Mouse (Mus musculus) heart, postnatal 14 days (tissue): ENCODE measurements at regions not wholly inside any gene's neighbourhood (a gene's known extent, or its start where the extent isn't known, plus 50 kb on each side); places are given as distances from the start of the nearest gene placed in this dataset.
A peak's percentile ranks its signal among the peaks of the same experiment; 100 is the strongest.
"Not testable (repeated sequence)": the region's sequence is repeated elsewhere in the genome, so short reads cannot be mapped to it uniquely, and the experiment has no call there.

Source experiments
- DNase-seq, 2 experiments: peaks; one replicate each; pipeline ENCODE4 v3.0.0; 2021 to 2022
- intact Hi-C: fragments of 180-260 bp; cut with DNase I; formaldehyde crosslinking; loops from one replicate; pipeline ENCODE4 v1.15.1; 2025

GRCm38 (mm10) chr19:54099292-54099691 lies 55.3 kb downstream of the Adra2a start:
- DNase-seq, result no peak
- intact Hi-C loops, result no loop called here

DNA sequence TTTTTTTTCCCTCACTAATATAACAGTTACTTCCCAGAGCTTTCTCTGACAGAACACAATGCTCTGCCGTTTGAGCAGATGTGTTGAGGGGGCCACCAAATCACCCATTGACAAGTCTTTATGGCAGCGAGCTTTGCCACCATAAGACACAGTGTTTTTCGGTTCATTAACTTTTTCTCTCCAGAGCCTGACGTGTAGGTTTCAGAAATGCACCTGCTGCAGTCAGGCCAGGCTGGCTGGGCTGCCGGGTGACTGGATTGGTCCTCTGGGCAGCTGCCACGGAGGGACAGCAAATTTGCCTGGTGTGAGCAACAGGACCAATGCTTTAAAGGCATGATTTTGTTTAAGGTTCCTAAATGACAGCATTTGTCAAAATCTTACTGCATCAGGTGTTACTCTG lies 55.8 kb downstream of the Adra2a start:
- intact Hi-C loops, result no loop called here
- DNase-seq, result no peak

DNA sequence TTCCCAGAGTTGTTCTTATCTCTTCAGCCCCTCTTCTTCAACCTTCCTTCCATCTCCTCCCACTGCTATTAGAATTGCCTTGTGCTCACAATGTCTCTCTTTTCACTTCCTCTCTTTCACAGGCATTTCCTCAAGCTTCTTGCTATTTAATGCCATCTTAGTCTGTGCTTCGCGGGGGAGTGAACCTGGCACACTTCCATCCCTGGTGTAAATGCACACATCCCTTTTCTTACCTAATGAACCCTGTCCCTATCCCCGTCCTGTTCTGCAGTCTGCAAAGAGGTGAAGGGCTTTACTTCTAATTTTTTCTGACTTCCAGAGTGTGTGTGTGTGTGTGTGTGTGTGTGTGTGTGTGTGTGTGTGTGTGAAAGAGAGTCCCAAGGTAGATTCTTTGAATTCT lies 62.6 kb downstream of the Adra2a start:
- intact Hi-C loops, result no loop called here
- no peak for DNase-seq

DNA sequence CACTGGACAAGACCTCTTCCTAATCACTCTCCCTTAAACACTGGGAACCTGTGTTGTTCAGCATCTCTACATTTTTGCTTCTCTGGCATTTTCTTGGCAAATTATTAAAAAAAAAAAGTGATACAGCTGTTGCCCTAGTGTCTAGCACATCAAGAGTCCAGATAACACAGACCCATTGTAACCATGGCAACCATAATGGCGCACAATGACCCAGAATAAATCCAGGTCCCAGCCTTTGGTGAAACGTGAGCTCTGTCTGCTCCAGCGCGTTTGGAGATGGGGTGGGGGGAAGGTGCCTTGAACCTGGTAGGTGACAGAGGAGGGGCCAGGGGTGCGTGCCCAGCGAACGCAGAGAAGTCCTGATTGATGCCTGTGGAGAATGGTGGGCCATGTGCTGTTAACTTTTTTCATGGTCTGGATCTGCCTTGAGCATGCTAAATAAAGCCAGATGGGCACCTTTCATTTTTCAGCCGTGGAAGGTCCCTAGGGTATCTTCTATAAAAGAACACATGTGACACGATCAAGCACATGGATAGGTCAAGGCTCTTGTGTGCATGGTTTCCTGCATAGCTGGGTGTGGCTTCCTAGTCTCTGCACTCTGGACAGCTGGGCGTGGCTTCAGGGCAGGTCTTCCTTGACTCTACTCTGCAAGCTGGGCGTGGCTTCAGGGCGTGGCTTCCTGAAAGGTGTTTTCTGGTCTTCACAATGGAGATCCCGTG lies 63.3 kb downstream of the Adra2a start:
- DNase-seq, result peak in 1 of 2 experiments; percentile 13
- intact Hi-C loops, result no loop called here

GRCm38 (mm10) chr19:54110080-54110479 lies 66.1 kb downstream of the Adra2a start:
- DNase-seq, result no peak
- intact Hi-C loops, result no loop called here

DNA sequence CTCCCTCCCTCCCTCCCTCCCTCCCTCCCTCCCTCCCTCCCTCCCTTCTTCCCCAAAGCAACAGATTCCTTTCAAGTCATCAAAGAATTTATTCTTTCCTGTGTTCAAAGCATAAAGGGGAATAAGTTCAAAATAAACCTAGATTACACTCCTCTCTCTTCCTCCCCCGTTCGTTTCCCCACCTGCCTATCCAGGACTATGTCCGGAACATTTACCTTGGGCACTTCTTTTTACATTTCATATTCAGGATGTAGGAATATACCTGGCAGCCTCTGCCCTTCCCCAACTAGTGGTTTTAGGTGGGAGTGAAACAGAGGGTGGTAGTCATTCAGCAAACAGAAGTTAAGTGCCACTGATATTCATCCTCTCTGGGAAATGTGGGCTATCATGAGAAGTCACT lies 68.7 kb downstream of the Adra2a start:
- DNase-seq, result no peak
- intact Hi-C loops, result no loop called here

GRCm38 (mm10) chr19:54113421-54113820 lies 69.5 kb downstream of the Adra2a start:
- intact Hi-C loops, result no loop called here
- no peak for DNase-seq

DNA sequence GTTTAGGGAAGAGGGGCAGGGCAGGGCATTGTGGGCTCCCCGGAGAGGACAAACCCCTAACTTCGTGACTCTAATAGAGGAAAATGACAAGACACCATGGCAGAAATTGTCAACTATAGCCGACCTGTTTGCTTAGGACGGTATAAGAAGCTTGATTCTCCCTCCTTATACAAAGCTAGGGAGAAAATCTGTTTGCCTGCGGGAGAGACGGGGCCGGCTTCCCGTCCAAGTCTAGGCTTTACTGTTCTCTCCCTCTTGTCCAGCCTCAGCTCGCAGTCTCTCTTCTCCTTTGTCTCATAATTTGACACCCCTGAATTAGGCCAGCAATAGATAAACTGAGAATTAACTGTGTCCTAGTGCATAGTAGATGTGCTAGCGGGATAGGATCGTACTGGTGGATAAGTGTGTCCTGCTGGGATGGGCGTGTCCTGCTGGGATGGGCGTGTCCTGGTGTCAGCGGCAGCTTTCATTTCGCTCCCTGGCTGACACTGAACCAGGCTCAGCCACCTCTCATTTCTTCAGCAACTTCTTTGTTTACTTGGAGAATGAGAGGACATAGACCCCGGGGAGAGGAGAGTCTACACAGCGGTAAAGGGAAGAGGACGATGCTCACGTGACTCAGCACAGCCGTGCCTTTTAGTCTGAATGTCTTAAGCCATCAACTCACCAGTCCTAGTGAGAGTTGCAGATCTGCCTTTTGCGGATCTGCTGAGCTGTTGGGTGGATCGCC lies 70.8 kb downstream of the Adra2a start:
- DNase-seq, result peak; percentile 40 to 52
- intact Hi-C loops, result no loop called here

GRCm38 (mm10) chr19:54115335-54115734 lies 71.4 kb downstream of the Adra2a start:
- DNase-seq, result no peak
- intact Hi-C loops, result no loop called here

DNA sequence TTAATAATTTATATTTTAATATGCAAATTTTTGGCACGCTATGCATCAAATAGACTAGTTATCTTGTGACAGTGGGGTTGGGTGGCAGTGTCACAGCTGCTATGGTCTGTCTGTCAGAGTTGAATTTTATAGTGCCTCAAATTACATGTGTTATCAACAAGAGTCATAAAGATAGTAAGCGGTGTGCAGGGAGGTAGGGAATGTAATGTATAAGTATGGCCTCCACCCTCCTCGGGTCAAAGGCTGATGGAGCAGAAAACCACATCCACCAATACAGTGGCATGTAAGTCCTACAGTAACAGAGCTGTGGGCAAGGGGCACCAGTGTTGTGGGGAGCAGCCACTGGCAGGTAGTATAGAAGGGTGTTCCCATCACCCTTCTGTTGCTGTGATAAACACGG lies 72.9 kb downstream of the Adra2a start:
- no peak for DNase-seq
- intact Hi-C loops, result no loop called here

DNA sequence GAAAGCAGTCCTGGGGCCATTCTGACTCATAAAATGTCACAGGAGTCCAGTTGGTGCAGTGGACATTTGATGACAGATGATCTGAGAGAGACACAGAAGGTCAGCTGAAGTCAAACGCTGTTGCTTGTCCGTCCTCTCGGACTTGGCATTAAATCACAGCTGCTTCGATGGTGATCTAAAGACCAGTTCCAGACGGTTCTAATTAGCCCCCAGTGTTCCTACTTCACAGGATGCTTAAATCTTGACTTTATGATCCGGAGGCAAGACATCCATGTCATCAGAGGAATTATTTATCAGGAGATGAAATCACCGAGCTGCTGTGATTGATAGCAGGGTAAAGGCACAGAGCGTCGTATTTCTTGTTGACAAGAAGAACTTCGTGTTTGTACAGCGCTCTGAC lies 73.7 kb downstream of the Adra2a start:
- no peak for DNase-seq
- intact Hi-C loops, result no loop called here

GRCm38 (mm10) chr19:54123586-54123985 lies 79.6 kb downstream of the Adra2a start:
- intact Hi-C loops, result no loop called here
- no peak for DNase-seq

- intact Hi-C loops, DNase-seq: not testable (repeated sequence)
Observed at GRCm38 (mm10) chr19:54151766-54152165, 107.8 kb downstream of the Adra2a start.

GRCm38 (mm10) chr19:54154400-54154799 lies 110.4 kb downstream of the Adra2a start:
- intact Hi-C loops, result no loop called here
- DNase-seq, result no peak

DNA sequence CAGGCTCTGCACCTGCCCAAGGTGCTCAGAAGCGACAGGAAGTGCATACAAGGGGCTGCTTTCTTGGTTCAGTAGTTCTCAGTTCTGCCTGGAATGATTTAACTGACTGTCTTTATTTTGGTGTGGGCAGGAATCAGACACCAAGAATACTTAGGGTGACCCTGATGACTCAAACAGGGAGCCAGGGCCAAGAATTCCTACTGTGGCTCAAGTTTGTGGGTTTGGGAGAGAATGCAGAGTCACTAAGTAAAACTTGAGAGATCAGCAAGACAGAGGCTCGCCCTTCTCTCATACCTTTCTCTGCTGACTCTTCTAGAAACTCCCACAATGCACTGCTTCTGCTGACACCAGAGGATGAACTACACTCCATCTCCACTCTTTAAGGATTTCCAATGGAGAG lies 126.4 kb downstream of the Adra2a start:
- intact Hi-C loops, result no loop called here
- DNase-seq, result no peak

DNA sequence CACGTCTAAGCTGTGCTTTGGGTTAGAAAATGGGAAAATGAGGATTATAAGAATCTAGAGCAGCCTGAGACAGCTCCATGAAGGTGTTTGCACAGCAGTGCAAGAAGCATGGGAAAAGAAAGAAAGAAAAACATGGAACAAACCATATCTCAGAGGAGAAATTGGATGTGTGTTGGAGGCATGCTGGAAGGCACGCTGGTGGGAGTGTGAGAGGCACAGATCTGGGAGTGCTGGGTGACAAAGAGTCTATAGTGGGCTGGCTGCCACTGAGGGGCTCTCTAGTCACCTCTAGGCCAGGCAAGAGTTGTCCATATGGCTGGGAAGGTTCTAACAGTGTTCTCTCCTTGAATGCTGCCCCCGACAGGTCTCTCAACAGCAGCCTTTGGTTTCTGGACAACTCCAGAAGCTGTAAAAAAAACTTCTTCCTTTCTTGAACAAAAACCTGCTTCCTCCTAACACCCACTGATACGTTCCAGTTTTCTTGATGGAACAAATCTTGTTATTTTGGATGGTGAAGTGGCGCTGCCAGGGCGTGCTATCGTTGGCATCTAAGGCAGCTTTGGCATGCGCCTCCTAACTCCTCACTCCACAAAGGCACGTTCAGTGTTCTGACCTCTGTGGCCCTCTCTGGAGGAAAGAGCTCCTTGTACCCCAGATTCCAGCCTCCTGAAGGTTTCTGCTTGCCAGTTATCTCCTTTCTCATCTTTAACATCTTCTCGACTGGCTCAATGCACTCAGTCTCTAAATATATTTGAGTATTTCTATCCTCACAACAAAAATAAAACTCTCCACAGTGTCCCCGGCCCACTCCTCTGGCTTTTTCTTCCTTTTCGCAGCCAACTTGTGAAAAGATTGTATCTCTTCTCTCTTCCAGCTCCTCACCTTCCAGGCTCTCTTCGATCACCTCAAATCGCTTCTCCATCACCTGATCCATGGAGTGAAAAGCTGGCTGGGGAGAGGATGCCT lies 130.4 kb downstream of the Adra2a start:
- intact Hi-C loops, result no loop called here
- no peak for DNase-seq

DNA sequence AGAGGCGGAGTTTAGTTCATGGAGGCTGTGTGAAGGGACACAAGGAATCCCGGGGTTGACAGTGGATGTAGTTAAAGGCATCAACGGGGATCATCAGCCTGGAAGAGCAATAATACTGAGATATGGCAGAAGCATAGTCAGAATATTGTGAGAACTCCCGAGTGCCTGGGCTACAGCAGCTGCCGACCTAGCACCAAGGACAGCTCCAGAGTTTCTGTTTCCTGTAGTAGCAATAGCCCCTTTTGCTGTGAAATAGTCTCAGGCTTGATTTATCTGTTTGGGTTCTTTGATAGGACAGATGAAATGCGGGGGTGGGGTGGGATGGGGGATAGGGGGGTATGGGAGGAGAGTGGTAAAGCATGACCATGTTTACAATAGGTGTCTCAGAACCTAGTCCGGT lies 131.8 kb downstream of the Adra2a start:
- DNase-seq, result peak; percentile 15 to 41
- intact Hi-C loops, result no loop called here

DNA sequence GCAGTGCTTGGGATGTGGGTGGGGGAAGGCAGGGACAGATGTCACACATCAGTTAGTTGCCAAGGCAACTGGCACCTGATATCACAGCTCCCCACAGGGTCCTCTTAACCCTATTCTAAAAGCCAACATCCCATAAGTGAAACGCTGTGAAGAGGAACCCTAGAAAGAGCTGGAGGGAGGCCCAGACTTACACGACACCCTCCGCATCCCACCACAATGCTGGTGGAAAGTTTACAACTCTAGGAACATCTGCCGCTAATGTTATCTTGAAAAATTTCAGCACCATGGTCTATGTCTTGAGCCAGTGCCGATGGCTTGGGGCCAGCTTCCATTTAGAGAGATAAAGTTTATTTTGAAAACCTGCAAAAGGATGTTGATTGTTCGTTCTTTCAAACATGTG lies 133.5 kb downstream of the Adra2a start:
- intact Hi-C loops, result no loop called here

GRCm38 (mm10) chr19:54200407-54200806 lies 156.5 kb downstream of the Adra2a start:
- intact Hi-C loops, result no loop called here
- DNase-seq, result no peak

More for the DNA sequence above, 133.5 kb downstream of the Adra2a start:
- DNase-seq, result no peak

- intact Hi-C loops, result no loop called here
- DNase-seq, result no peak
Observed at GRCm38 (mm10) chr19:54202456-54202855, 158.5 kb downstream of the Adra2a start.

DNA sequence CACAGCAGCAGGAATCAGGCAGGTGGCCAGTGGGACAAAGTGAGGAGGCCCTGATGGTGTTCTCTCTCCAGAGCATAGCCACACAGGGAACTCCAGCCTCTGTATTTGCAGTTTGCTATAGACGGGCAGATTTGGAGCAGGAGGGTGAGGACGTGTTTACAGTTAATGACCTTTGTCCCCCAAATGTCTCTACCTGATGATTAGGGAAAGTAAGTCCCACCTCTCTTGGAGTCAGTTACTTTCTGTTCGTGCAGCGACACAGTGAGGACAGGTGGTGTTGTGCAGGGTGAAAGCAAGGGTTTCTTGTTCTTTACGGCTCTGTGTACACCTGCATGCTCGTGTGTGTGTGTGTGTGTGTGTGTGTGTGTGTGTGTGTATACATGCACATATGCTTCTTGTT lies 162.9 kb downstream of the Adra2a start:
- no peak for DNase-seq
- intact Hi-C loops, result no loop called here
